Mouse (Mus musculus): Measurements from ENCODE around the gene Smim7.
A peak's percentile ranks its signal among the peaks of the same experiment; 100 is the strongest.

Gene Smim7

DNA sequence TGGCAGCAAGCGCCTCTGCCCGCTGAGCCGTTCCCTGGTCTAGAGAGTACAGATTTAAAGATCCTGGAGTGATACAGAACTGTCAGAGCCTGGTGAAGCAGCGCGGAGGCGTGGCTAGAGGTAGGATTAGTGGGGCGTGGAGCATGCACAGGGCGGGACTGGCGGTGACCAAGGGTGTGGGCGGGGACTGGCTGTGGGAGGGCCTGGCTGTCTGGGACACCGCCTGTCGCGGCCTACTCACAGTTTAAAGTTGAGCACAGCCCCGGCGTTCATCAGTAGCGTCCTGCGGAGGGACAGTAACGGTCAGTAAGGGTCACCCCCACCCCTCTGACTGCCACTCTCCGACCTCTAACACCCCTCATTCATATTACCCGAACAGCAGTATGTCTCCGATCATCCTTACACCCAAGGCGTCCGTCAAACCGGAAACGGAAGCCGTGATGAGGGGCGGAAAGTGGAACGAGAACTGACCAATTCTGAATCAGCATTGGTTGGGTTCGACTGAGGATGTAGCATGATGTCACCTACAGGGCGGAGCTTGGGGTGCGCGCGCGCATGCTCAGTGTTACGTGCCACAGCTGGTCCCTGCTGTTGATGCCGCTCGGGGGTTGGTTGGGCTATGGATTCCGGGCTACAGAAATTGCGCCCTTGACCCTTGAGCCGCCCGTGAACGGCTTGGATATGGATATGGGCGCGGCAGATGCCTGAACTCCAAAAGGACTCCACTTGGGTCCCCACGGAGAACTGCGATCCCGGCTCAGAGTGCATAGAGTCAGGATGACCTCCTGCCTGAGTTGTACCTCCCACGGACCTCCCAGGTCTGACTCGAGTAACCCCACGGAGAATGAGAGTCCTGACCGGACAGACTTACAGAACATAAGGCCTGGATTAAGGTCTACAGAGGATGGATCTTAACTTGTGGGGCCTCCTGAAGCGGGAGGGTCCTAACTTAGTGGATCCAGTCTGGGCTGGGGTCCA is at the start of gene Smim7:
Smim7 (minus strand) TSS at position 456 of the 978 bp plus-strand sequence.
- DNase-seq (ENCODE audit: low spot score): peak; percentile 96

DNA sequence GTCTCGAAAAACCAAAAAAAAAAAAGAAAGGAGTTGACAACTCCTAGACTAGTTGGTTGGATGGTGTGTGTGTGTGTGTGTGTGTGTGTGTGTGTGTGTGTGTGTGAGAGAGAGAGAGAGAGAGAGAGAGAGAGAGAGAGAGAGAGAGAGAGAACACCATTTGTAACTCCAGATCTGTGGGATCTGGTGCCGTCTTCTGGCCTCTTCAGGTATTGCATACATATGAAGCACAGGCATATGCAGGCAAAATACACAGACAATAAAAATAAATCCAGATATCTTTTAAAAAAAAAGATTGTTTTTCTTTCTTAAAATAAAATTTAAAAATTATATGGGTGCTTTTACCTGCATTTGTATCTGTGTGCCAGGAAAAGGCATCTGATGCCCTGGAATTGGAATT is 19.3 kb upstream of the Smim7 start:
- DNase-seq (ENCODE audit: low spot score): no peak

- DNase-seq (ENCODE audit: low spot score): no peak
Observed at GRCm38 (mm10) chr8:72589286-72589685, 18.4 kb upstream of the Smim7 start.

- DNase-seq (ENCODE audit: low spot score): no peak
Observed at GRCm38 (mm10) chr8:72588865-72589264, 18.0 kb upstream of the Smim7 start.

DNA sequence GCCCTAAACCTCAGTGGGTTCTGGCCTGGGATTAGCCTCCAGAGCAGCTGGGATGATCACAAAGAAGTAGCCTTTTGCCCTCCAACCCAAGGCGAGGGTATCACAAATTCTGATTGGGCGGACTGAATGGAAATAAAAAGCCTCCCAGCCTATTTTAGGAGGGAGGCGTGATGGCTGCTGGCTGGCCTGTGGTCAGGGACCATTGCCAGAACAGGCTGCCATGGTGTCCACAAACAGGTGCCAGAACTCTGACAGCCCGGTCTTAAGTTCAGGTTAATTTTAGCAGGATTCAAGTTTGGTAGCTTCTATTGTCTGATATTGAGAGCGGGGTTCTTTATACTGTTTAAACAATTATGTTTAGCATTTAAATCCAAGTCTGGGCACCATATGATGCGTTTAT is 16.9 kb upstream of the Smim7 start:
- DNase-seq (ENCODE audit: low spot score): no peak

- no peak for DNase-seq (ENCODE audit: low spot score)
Observed at GRCm38 (mm10) chr8:72584390-72584789, 13.5 kb upstream of the Smim7 start.

GRCm38 (mm10) chr8:72583056-72583771 is 12.3 kb upstream of the Smim7 start:
- no peak for DNase-seq (ENCODE audit: low spot score)

GRCm38 (mm10) chr8:72579374-72579773 is 8.5 kb upstream of the Smim7 start:
- DNase-seq (ENCODE audit: low spot score): no peak

DNA sequence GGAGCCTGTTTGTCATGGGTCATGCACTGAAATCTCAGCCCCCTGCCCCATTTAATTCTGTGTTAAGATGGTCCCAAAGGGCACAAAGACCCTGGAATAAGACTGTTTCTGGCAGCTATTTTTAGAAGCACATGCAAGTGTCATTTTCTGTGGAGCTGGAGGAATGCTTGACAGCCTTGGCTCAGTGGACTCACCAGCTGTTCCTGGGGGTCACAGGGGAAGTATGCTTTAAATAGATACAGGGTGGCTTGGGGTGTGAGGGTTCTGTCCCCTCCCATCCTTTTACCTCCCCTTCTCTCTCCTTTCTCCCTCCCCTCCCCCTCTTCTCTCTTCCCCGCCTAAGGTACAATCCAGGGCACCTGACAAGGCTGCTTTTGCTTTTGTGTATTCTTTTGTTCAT is 7.1 kb upstream of the Smim7 start:
- no peak for DNase-seq (ENCODE audit: low spot score)

DNA sequence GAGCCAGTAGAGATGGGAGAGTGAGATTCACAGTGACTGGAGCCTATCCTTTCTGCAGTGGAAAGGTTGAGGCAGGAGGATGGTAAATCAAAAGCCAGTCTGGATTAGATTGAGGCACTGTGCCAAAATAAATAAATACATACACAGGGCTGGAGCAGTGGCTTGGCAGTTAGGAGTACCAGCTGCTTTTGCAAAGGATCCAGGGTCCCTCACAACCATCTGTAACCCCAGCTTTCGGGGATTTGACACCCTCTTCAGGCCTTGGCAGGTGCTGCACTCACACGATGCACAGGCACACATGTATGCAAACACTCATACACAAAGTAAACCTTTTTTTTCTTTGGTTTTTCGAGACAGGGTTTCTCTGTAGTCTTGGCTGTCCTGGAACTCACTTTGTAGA is 6.4 kb upstream of the Smim7 start:
- no peak for DNase-seq (ENCODE audit: low spot score)

DNA sequence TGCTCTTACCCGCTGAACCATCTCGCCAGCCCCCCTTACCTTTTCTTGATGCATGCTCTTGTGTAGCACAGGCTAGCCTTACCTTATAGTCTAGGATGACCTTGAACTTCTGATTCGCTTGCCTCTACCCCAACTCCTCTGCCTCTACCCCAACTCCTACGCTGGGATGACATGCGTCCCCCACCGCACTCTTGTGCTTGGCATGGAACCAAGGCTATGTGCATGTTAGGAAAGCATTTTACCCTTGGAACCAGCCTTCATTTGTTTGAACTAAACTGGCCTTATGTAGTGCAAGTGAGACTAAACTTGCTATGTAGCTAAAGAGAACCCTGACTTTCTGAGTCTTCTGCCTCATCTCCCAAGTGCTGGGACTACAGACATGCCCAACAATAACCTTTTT is 5.0 kb upstream of the Smim7 start:
- DNase-seq (ENCODE audit: low spot score): no peak

- DNase-seq (ENCODE audit: low spot score): no peak
Observed at GRCm38 (mm10) chr8:72573450-72573849, 2.6 kb upstream of the Smim7 start.

DNA sequence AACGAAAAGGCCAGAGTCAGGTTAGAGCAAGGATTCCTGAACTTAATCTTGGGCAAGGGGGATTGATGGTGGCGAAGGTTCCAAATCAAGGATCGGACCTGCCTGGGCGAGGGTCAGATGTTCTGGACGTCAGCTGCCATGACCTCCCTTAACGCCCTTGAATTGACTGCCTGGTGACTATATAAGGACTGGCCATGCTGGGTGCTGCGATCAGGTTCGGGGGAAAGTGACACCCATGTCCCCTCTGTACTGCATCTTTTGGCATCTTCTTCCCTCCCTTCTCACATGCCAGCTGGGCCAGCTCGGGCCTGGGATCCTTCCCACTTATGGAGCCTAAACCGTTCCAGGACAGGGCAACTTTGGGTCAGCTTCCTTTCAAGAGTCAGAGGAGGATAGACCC is 1.6 kb upstream of the Smim7 start:
- DNase-seq (ENCODE audit: low spot score): no peak

DNA sequence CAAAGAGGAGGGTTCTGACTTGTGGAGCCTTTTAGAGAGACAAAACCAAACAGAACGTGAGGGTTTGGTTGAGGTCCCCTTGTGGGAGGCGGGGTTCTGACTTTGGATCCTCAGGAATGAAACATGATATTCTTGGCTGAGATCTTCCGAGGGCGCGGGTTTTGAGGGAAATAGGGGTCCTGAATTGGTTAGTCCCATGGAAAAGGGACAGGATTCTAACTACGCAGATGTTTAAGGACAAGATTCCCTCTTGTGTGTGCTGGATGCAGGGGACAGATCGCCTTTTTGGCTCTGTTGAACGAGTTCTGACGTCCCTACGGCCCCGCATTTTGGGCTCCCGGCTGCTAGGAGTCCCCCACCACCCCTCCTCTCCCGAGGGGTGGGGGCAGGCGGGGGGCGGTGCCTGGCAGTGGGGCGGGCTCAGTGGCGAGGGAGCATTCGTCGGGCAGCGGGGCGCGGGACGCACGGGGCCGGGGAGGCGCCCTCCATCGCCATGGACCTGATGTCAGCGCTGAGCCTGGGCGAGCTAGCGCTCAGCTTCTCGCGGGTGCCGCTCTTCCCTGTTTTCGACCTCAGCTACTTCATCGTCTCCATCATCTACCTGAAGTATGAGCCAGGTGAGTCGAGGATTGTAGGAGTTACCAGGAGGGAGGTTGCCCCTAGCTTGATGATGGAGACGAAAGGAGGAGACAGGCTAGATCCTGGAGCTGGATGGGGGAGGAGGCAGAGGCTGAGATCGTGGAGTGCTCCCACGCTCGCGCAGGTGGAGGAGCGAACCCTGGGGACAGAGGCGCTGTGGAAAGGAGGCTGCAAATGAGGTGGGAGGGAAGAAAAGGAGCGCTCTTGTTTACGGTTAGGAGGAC is 954 bp upstream of the Smim7 start, which contains the start of gene Tmem38a:
Tmem38a (plus strand) TSS at position 445 of the 863 bp plus-strand sequence.
- peak; percentile 73 for DNase-seq (ENCODE audit: low spot score)

DNA sequence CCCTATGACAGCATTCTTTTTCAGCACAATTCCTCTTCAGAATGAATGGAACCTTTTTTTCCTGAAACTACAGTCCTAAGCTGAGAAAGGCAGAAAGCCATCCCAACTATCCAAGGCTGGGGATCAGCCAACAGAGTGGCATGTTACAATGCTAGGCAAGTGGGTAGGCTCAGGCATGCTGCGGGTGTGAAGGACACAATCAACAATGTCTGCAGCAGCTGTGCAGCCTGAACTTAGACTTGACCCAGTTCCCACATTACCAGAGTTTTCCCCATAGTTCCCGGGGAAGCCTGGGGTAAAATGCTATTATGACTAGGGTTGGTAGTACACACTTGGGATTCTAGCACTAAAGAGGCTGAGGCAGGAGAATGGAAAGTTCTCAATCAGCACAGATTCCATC is 4.9 kb downstream of the Smim7 start:
- DNase-seq (ENCODE audit: low spot score): no peak

GRCm38 (mm10) chr8:72561111-72561689 is 9.7 kb downstream of the Smim7 start:
- no peak for DNase-seq (ENCODE audit: low spot score)

DNA sequence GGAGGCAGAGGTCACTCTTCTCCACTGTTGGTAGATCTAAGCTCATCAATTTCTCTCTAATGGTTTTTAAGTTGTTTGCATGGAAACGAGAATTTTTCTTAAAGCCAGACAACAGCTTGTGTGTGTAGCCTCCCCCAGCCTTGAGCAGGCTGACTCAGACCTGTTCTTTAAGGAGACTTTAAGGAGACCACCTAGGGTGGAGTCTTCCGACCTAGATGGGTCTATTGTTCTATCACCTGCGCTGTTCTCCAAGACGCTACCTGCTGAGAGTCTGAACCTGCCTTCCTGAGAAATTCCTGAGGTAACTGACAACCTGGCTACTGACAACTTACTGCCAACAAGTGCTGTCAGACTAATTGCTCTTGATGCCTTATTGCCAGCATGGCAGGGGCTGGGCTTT is 15.1 kb downstream of the Smim7 start:
- DNase-seq (ENCODE audit: low spot score): no peak

- DNase-seq (ENCODE audit: low spot score): peak; percentile 35
Observed at GRCm38 (mm10) chr8:72549314-72549892, 21.5 kb downstream of the Smim7 start.

- DNase-seq (ENCODE audit: low spot score): no peak
Observed at GRCm38 (mm10) chr8:72548644-72549313, 22.1 kb downstream of the Smim7 start.

- DNase-seq (ENCODE audit: low spot score): peak; percentile 99
Observed at GRCm38 (mm10) chr8:72547802-72548643, 22.9 kb downstream of the Smim7 start, which contains the start of gene Med26. Gene Med26, minus strand, starts transcription at chr8:72548270.
